Mouse (Mus musculus): ENCODE measurements around the gene Mcm7.

GRCm38 (mm10) chr5:138163610-138164009 is 8.6 kb downstream of the Mcm7 start:
- no peak for TF ChIP-seq POLR2A (IDR thresholded peaks at IDR 0.05; ENCODE audit: control insufficient read depth, low read depth, low read length)
- TF ChIP-seq CTCF (IDR thresholded peaks at IDR 0.05; ENCODE audit: control insufficient read depth, insufficient read depth, insufficient replicate concordance, low read depth, low read length): no peak

Data from testis, adult 2 months (tissue).